Mouse (Mus musculus) testis, adult 2 months (tissue): Measurements from ENCODE around the gene Caskin1.

ENCODE experiments used
- CTCF ChIP-seq: fragments of 200-500 bp; IDR thresholded peaks from 2 replicates; pipeline ENCODE4 v1.5.1; 2012; ENCODE audit warnings: low read depth, mild to moderate bottlenecking, inconsistent platforms, low read length, moderate library complexity; ENCODE audit not compliant: control insufficient read depth, insufficient read depth, insufficient replicate concordance
- POLR2A ChIP-seq: fragments of 200-500 bp; IDR thresholded peaks from 2 replicates; pipeline ENCODE4 v1.6.1; 2012; ENCODE audit warnings: low read depth, mild to moderate bottlenecking, inconsistent platforms, low read length, moderate library complexity; ENCODE audit not compliant: control insufficient read depth

GRCm38 (mm10) chr17:24488662-24489264 lies 362 bp downstream of the Caskin1 start:
- no peak for TF ChIP-seq CTCF
- no peak for TF ChIP-seq POLR2A
